Mouse (Mus musculus) olfactory bulb, adult 2 months (tissue): ENCODE measurements around the gene Mbd6. TPM values are rescaled to one million over a fixed set of nuclear protein-coding genes. Genes with fewer than 3 reads are reported as not detected.

Experiments
- H3K27ac ChIP-seq: fragments of 200-500 bp; 2 replicates; pipeline ENCODE4 v1.5.1; 2012; ENCODE audit warnings: low read depth, low read length; ENCODE audit not compliant: insufficient read depth
- H3K4me1 ChIP-seq: fragments of 200-500 bp; 2 replicates; pipeline ENCODE4 v1.6.1; 2012; ENCODE audit warnings: low read length; ENCODE audit not compliant: control insufficient read depth, insufficient read depth
- H3K4me3 ChIP-seq: fragments of 200-500 bp; 2 replicates; pipeline ENCODE4 v1.5.1; 2012; ENCODE audit warnings: mild to moderate bottlenecking, low read depth, low read length, moderate library complexity; ENCODE audit not compliant: insufficient read depth
- CTCF ChIP-seq: fragments of 200-500 bp; IDR thresholded peaks from 2 replicates; pipeline ENCODE4 v1.5.1; 2012; ENCODE audit warnings: low read depth, mild to moderate bottlenecking, low read length, moderate library complexity; ENCODE audit not compliant: insufficient read depth
- POLR2A ChIP-seq: fragments of 200-500 bp; IDR thresholded peaks from 2 replicates; pipeline ENCODE4 v1.6.1; 2012; ENCODE audit warnings: mild to moderate bottlenecking, low read depth, low read length, moderate library complexity; ENCODE audit not compliant: insufficient read depth
- WGBS: fragments of 180-500 bp; shearing (Covaris S2); methylation state at CpG from one replicate; pipeline ENCODE4 v1.1.7; 2018; 5-methylcytosine and 5-hydroxymethylcytosine counted together
- polyA plus RNA-seq: library from polyadenylated mRNA; stranded (reverse); fragments of >200 nt; gene quantifications from 2 replicates; pipeline ENCODE4 v1.2.4, GENCODE M21; 2012; ENCODE audit warnings: low replicate concordance; ENCODE audit not compliant: missing spikeins, insufficient read depth, insufficient read length

Mbd6 gene
- polyA plus RNA-seq, 1 experiment: not detected

GRCm38 (mm10) chr10:127285644-127286043 is 3.2 kb downstream of the Mbd6 start:
- WGBS: 62% methylated on average over 13 of the region's 13 CpGs
- H3K27ac ChIP-seq: no peak overlapping the region
- no peak overlapping the region for H3K4me3 ChIP-seq
- no peak for TF ChIP-seq CTCF
- no peak for TF ChIP-seq POLR2A
- H3K4me1 ChIP-seq: peaks cover 43% of the 10 kb centered on the region

- no peak for TF ChIP-seq CTCF
- TF ChIP-seq POLR2A: no peak
- no peak overlapping the region for H3K4me3 ChIP-seq
- peaks cover 43% of the 10 kb centered on the region for H3K4me1 ChIP-seq
- 61% methylated on average over 11 of the region's 11 CpGs for WGBS
- H3K27ac ChIP-seq: no peak overlapping the region
Measured at GRCm38 (mm10) chr10:127284724-127285500, 3.9 kb downstream of the Mbd6 start.

- WGBS: 83% methylated on average over 7 of the region's 7 CpGs
- TF ChIP-seq POLR2A: no peak
- no peak for TF ChIP-seq CTCF
- no peak overlapping the region for H3K4me3 ChIP-seq
- H3K4me1 ChIP-seq: peaks cover 41% of the 10 kb centered on the region
- H3K27ac ChIP-seq: no peak overlapping the region
Measured at GRCm38 (mm10) chr10:127284105-127284622, 4.7 kb downstream of the Mbd6 start.

GRCm38 (mm10) chr10:127282620-127283215 is 6.1 kb downstream of the Mbd6 start:
- WGBS: 78% methylated on average over 13 of the region's 13 CpGs
- Histone ChIP-seq H3K4me3 (no peak overlapping the region), H3K27ac (no peak overlapping the region), H3K4me1 (peaks cover 38% of the 10 kb centered on the region)
- TF ChIP-seq CTCF: no peak
- TF ChIP-seq POLR2A: no peak

GRCm38 (mm10) chr10:127281316-127281715 is 7.5 kb downstream of the Mbd6 start:
- TF ChIP-seq CTCF (no peak), POLR2A (no peak)
- Histone ChIP-seq H3K27ac (no peak overlapping the region), H3K4me3 (no peak overlapping the region), H3K4me1 (peaks cover 24% of the 10 kb centered on the region)
- 58% methylated on average over 8 of the region's 8 CpGs for WGBS

GRCm38 (mm10) chr10:127279730-127280129 is 9.1 kb downstream of the Mbd6 start:
- WGBS: 82% methylated on average over 2 of the region's 2 CpGs
- Histone ChIP-seq H3K4me3 (no peak overlapping the region), H3K27ac (no peak overlapping the region), H3K4me1 (peaks cover 8% of the 10 kb centered on the region)
- no peak for TF ChIP-seq POLR2A
- TF ChIP-seq CTCF: no peak

- Histone ChIP-seq H3K4me3 (no peak overlapping the region), H3K27ac (no peak overlapping the region), H3K4me1 (no peaks in the 10 kb centered on the region; the same call in 1 of the 2 replicates)
- no peak for TF ChIP-seq CTCF
- no peak for TF ChIP-seq POLR2A
- WGBS: 90% methylated on average over 11 of the region's 11 CpGs
Measured at GRCm38 (mm10) chr10:127274261-127275022, 14.4 kb downstream of the Mbd6 start.

- Histone ChIP-seq H3K27ac (no peak overlapping the region), H3K4me3 (no peak overlapping the region), H3K4me1 (peaks cover 5% of the 10 kb centered on the region)
- TF ChIP-seq POLR2A: no peak
- no peak for TF ChIP-seq CTCF
- WGBS: 93% methylated on average over 5 of the region's 5 CpGs
Measured at GRCm38 (mm10) chr10:127272371-127272770, 16.4 kb downstream of the Mbd6 start.
